Mouse (Mus musculus): Measurements from ENCODE around the gene Ssna1. TPM values are rescaled to one million over a fixed set of nuclear protein-coding genes. Genes with fewer than 3 reads are reported as not detected.

Ssna1 gene
- polyA plus RNA-seq (2014; fragmentation: Nextera tagmentation; extraction: Ambion mirVana), result 241 and 246 TPM in 2 replicates

- peaks cover 16% of the 10 kb centered on the region; the same call in 1 of the 2 replicates for H3K4me1 ChIP-seq (ENCODE audit: control insufficient read depth, insufficient read depth, low read length)
- 1% methylated on average over 52 of the region's 55 CpGs for WGBS
- H3K4me3 ChIP-seq (ENCODE audit: low read depth, low read length), result peak within 1 kb of the TSS; percentile 75
- H3K36me3 ChIP-seq (ENCODE audit: control insufficient read depth, insufficient read depth, low read length), result peaks cover 44% of the 10 kb centered on the region
- H3K9me3 ChIP-seq (ENCODE audit: control insufficient read depth, low read depth, low read length), result no peaks in the 10 kb centered on the region
- ATAC-seq (ENCODE audit: insufficient number of reproducible peaks, insufficient read depth, low FRiP score, low read depth), result peak; percentile 96
- peak within 1 kb of the TSS; percentile 82 for H3K9ac ChIP-seq (replicated peaks; ENCODE audit: low read depth, low read length)
- peak within 1 kb of the TSS; percentile 82 for H3K27ac ChIP-seq (ENCODE audit: low read length)
- no peaks in the 10 kb centered on the region for H3K27me3 ChIP-seq (ENCODE audit: control insufficient read depth, insufficient read depth, low read length)
- H3K4me2 ChIP-seq (replicated peaks; ENCODE audit: low read depth, low read length), result peak within 1 kb of the TSS; percentile 95
These were observed at the start of gene Ssna1, which contains the start of gene Anapc2 for GRCm38 (mm10) chr2:25271827-25272511. Gene Ssna1, minus strand, starts transcription at chr2:25272438. Gene Anapc2, plus strand, starts transcription at chr2:25272478.

- peaks cover 29% of the 10 kb centered on the region for H3K27me3 ChIP-seq (ENCODE audit: control insufficient read depth, insufficient read depth, low read length)
- WGBS, result 33% methylated on average over 2 of the region's 2 CpGs
- H3K4me3 ChIP-seq (ENCODE audit: low read depth, low read length), result no peak overlapping the region
- H3K4me2 ChIP-seq (replicated peaks; ENCODE audit: low read depth, low read length), result no peak overlapping the region
- H3K9me3 ChIP-seq (ENCODE audit: control insufficient read depth, low read depth, low read length), result no peaks in the 10 kb centered on the region
- H3K36me3 ChIP-seq (ENCODE audit: control insufficient read depth, insufficient read depth, low read length), result no peaks in the 10 kb centered on the region
- H3K4me1 ChIP-seq (ENCODE audit: control insufficient read depth, insufficient read depth, low read length), result 0 out of 2 replicates have a peak, but pooled peaks cover 4% of the 10 kb centered on the region
- no peak for ATAC-seq (ENCODE audit: insufficient number of reproducible peaks, insufficient read depth, low FRiP score, low read depth)
- no peak overlapping the region for H3K9ac ChIP-seq (replicated peaks; ENCODE audit: low read depth, low read length)
- H3K27ac ChIP-seq (ENCODE audit: low read length), result no peak overlapping the region
These were observed 47.8 kb upstream of the Ssna1 start for GRCm38 (mm10) chr2:25320084-25320483.

- no peaks in the 10 kb centered on the region for H3K9me3 ChIP-seq (ENCODE audit: control insufficient read depth, low read depth, low read length)
- no peaks in the 10 kb centered on the region for H3K36me3 ChIP-seq (ENCODE audit: control insufficient read depth, insufficient read depth, low read length)
- H3K4me1 ChIP-seq (ENCODE audit: control insufficient read depth, insufficient read depth, low read length), result 0 out of 2 replicates have a peak, but pooled peaks cover 4% of the 10 kb centered on the region
- no peak within 1 kb of the TSS for H3K9ac ChIP-seq (replicated peaks; ENCODE audit: low read depth, low read length)
- no peak within 1 kb of the TSS for H3K27ac ChIP-seq (ENCODE audit: low read length)
- WGBS, result 9% methylated on average over 58 of the region's 58 CpGs
- ATAC-seq (ENCODE audit: insufficient number of reproducible peaks, insufficient read depth, low FRiP score, low read depth), result peak; percentile 63; the same call in 1 of the 2 replicates
- H3K4me3 ChIP-seq (ENCODE audit: low read depth, low read length), result peak within 1 kb of the TSS; percentile 22
- H3K27me3 ChIP-seq (ENCODE audit: control insufficient read depth, insufficient read depth, low read length), result peaks cover 32% of the 10 kb centered on the region
- H3K4me2 ChIP-seq (replicated peaks; ENCODE audit: low read depth, low read length), result peak within 1 kb of the TSS; percentile 44
These were observed 46.9 kb upstream of the Ssna1 start, which contains the start of gene Grin1 for GRCm38 (mm10) chr2:25318971-25319773. Gene Grin1, minus strand, starts transcription at chr2:25319187.

GRCm38 (mm10) chr2:25318119-25318966 is 46.1 kb upstream of the Ssna1 start:
- H3K27me3 ChIP-seq (ENCODE audit: control insufficient read depth, insufficient read depth, low read length), result peaks cover 35% of the 10 kb centered on the region
- H3K36me3 ChIP-seq (ENCODE audit: control insufficient read depth, insufficient read depth, low read length), result no peaks in the 10 kb centered on the region
- peak overlapping the region; percentile 22 for H3K4me3 ChIP-seq (ENCODE audit: low read depth, low read length)
- peak overlapping the region; percentile 44 for H3K4me2 ChIP-seq (replicated peaks; ENCODE audit: low read depth, low read length)
- no peak overlapping the region for H3K27ac ChIP-seq (ENCODE audit: low read length)
- H3K9ac ChIP-seq (replicated peaks; ENCODE audit: low read depth, low read length), result no peak overlapping the region
- WGBS, result 6% methylated on average over 31 of the region's 31 CpGs
- no peak for ATAC-seq (ENCODE audit: insufficient number of reproducible peaks, insufficient read depth, low FRiP score, low read depth)
- 0 out of 2 replicates have a peak, but pooled peaks cover 4% of the 10 kb centered on the region for H3K4me1 ChIP-seq (ENCODE audit: control insufficient read depth, insufficient read depth, low read length)
- H3K9me3 ChIP-seq (ENCODE audit: control insufficient read depth, low read depth, low read length), result no peaks in the 10 kb centered on the region

GRCm38 (mm10) chr2:25311491-25311891 is 39.3 kb upstream of the Ssna1 start:
- no peak overlapping the region for H3K9ac ChIP-seq (replicated peaks; ENCODE audit: low read depth, low read length)
- WGBS, result 5% methylated on average over 11 of the region's 11 CpGs
- no peak overlapping the region for H3K27ac ChIP-seq (ENCODE audit: low read length)
- H3K9me3 ChIP-seq (ENCODE audit: control insufficient read depth, low read depth, low read length), result no peaks in the 10 kb centered on the region
- no peak overlapping the region for H3K4me3 ChIP-seq (ENCODE audit: low read depth, low read length)
- ATAC-seq (ENCODE audit: insufficient number of reproducible peaks, insufficient read depth, low FRiP score, low read depth), result no peak
- H3K4me1 ChIP-seq (ENCODE audit: control insufficient read depth, insufficient read depth, low read length), result no peaks in the 10 kb centered on the region
- no peak overlapping the region; the same call in 1 of the 2 replicates for H3K4me2 ChIP-seq (replicated peaks; ENCODE audit: low read depth, low read length)
- no peaks in the 10 kb centered on the region for H3K36me3 ChIP-seq (ENCODE audit: control insufficient read depth, insufficient read depth, low read length)
- H3K27me3 ChIP-seq (ENCODE audit: control insufficient read depth, insufficient read depth, low read length), result peaks cover 46% of the 10 kb centered on the region

- Histone ChIP-seq H3K4me1 (ENCODE audit: control insufficient read depth, insufficient read depth, low read length) (no peaks in the 10 kb centered on the region), H3K27ac (ENCODE audit: low read length) (no peak overlapping the region), H3K27me3 (ENCODE audit: control insufficient read depth, insufficient read depth, low read length) (peaks cover 49% of the 10 kb centered on the region), H3K36me3 (ENCODE audit: control insufficient read depth, insufficient read depth, low read length) (no peaks in the 10 kb centered on the region), H3K4me3 (ENCODE audit: low read depth, low read length) (no peak overlapping the region), H3K9me3 (ENCODE audit: control insufficient read depth, low read depth, low read length) (no peaks in the 10 kb centered on the region), H3K4me2 (replicated peaks; ENCODE audit: low read depth, low read length) (no peak overlapping the region; the same call in 1 of the 2 replicates), H3K9ac (replicated peaks; ENCODE audit: low read depth, low read length) (no peak overlapping the region)
- 2% methylated on average over 22 of the region's 22 CpGs for WGBS
- ATAC-seq (ENCODE audit: insufficient number of reproducible peaks, insufficient read depth, low FRiP score, low read depth), result no peak
These were observed 38.7 kb upstream of the Ssna1 start for GRCm38 (mm10) chr2:25310969-25311368.

- H3K27me3 ChIP-seq (ENCODE audit: control insufficient read depth, insufficient read depth, low read length), result peaks cover 54% of the 10 kb centered on the region
- no peak overlapping the region for H3K4me2 ChIP-seq (replicated peaks; ENCODE audit: low read depth, low read length)
- no peak overlapping the region for H3K4me3 ChIP-seq (ENCODE audit: low read depth, low read length)
- H3K27ac ChIP-seq (ENCODE audit: low read length), result no peak overlapping the region
- no peak for ATAC-seq (ENCODE audit: insufficient number of reproducible peaks, insufficient read depth, low FRiP score, low read depth)
- 46% methylated on average over 10 of the region's 10 CpGs for WGBS
- no peaks in the 10 kb centered on the region for H3K4me1 ChIP-seq (ENCODE audit: control insufficient read depth, insufficient read depth, low read length)
- no peak overlapping the region for H3K9ac ChIP-seq (replicated peaks; ENCODE audit: low read depth, low read length)
- H3K36me3 ChIP-seq (ENCODE audit: control insufficient read depth, insufficient read depth, low read length), result no peaks in the 10 kb centered on the region
- H3K9me3 ChIP-seq (ENCODE audit: control insufficient read depth, low read depth, low read length), result no peaks in the 10 kb centered on the region
These were observed 37.9 kb upstream of the Ssna1 start for GRCm38 (mm10) chr2:25310180-25310579.

Data from stomach, embryonic 14.5 days (tissue).